Mouse (Mus musculus): ENCODE measurements at regions not wholly inside any gene's neighbourhood (a gene's known extent, or its start where the extent isn't known, plus 50 kb on each side); places are given as distances from the start of the nearest gene placed in this dataset.

DNA sequence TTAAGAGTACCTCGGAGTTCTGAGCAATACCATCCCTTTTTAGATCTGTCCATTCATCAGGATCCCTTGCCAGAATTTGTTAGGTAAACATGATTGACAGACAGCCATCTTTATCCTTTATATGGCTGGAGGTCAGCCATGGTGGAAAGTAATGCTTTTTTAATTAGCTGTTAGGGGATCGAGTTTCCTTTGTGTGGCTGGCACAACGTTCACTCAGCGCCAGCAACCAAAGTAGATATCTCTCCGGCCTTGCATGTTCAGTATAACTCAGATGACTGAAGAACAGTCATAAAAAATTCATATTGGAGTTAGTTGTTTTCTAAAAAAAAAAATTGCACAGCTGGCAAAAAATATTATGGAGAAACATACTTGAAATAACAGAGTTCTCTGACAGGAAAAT lies 186.4 kb downstream of the Rps12 start:
- Histone ChIP-seq H3K9me3 (replicated peaks; ENCODE audit: low read length) (no peaks in the 10 kb centered on the region), H3K36me3 (replicated peaks in 1 of 2; ENCODE audit: control insufficient read depth in 1 of 2, insufficient read depth in 1 of 2, low read length in 1 of 2) (no peaks in the 10 kb centered on the region), H3K79me2 (replicated peaks; ENCODE audit: control insufficient read depth, extremely low read depth, insufficient read depth, poor library complexity, severe bottlenecking) (no peaks in the 10 kb centered on the region), H3K27ac (ENCODE audit: insufficient read depth, low read depth) (no peak overlapping the region), H3K4me1 (ENCODE audit: control insufficient read depth in 1 of 2, insufficient read depth in 2 of 2) (no peaks in the 10 kb centered on the region), H3K9ac (ENCODE audit: insufficient read depth, low read depth) (no peak overlapping the region), H3K4me2 (ENCODE audit: insufficient read depth, low read depth, poor library complexity, severe bottlenecking) (no peak overlapping the region), H3K4me3 (replicated peaks in 1 of 3; ENCODE audit: low read depth in 2 of 3, low read length in 2 of 3, poor library complexity in 1 of 3) (no peak overlapping the region), H3K27me3 (replicated peaks) (no peaks in the 10 kb centered on the region)
- no peak for DNase-seq (ENCODE audit: extremely low read depth)
- 0 out of 2 replicates have a peak, but pooled peaks have one; percentile 28 for TF ChIP-seq MAFK (IDR thresholded peaks at IDR 0.05; ENCODE audit: insufficient replicate concordance, low read length)
- no peak for TF ChIP-seq UBTF (IDR thresholded peaks at IDR 0.05; ENCODE audit: low read depth, low read length)
- in situ Hi-C loops (cut with MboI; ENCODE audit: low pct_ligation_motif_present, low pct_unique_long_range_greater_than_20kb, low sequenced_read_pairs) = loop anchor here (25.0 kb wide), 1 partner anchor 463 kb away; no protein-coding TSS in a partner anchor
- dilution Hi-C loops (cut with MboI; ENCODE audit: extremely low pct_ligation_motif_present, extremely low pct_unique_long_range_greater_than_20kb, low sequenced_read_pairs) = no loop called here

DNA sequence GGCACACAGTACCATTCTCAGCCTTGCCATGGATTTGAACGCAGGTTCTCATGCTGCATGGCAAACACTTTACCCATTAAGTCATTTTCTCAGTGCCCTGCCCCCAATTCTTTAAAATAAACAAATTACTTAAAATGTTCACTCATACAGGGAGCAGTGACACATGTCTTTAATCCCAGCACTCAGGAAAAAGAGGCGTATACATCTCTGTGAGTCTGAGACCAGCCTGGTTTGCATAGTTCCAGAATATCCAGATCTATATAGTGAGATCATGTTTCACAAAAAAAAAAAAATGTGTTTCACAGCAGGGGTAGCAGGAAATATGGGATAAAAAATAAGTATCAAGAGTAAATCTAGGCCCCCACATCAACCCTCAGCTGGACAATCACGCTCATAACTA lies 191.5 kb downstream of the Rps12 start:
- no peak for TF ChIP-seq HCFC1 (IDR thresholded peaks at IDR 0.05; ENCODE audit: low read depth, low read length)
- no peak for TF ChIP-seq IRF4 (IDR thresholded peaks at IDR 0.05; ENCODE audit: low read depth, low read length)
- TF ChIP-seq RAD21 (IDR thresholded peaks at IDR 0.05; ENCODE audit: low read depth, low read length) = no peak
- TF ChIP-seq KAT2A (IDR thresholded peaks at IDR 0.05; ENCODE audit: insufficient replicate concordance, low read length) = no peak
- no peak for TF ChIP-seq MXI1 (IDR thresholded peaks at IDR 0.05; ENCODE audit: low read depth, low read length)
- TF ChIP-seq RCOR1 (conservative IDR thresholded peaks at IDR 0.05; ENCODE audit: low read depth, low read length) = no peak
- TF ChIP-seq BHLHE40 (IDR thresholded peaks at IDR 0.05; ENCODE audit: low read depth, low read length) = no peak
- TF ChIP-seq CHD1 (IDR thresholded peaks at IDR 0.05; ENCODE audit: low read depth, low read length) = no peak
- TF ChIP-seq EP300 (IDR thresholded peaks at IDR 0.05; ENCODE audit: low read length) = no peak
- dilution Hi-C loops (cut with MboI; ENCODE audit: extremely low pct_ligation_motif_present, extremely low pct_unique_long_range_greater_than_20kb, low sequenced_read_pairs) (no loop called here), in situ Hi-C loops (cut with MboI; ENCODE audit: low pct_ligation_motif_present, low pct_unique_long_range_greater_than_20kb, low sequenced_read_pairs) (no loop called here)
- no peaks in the 10 kb centered on the region for H3K4me1 ChIP-seq (ENCODE audit: control insufficient read depth in 1 of 2, insufficient read depth in 2 of 2)
- H3K27ac ChIP-seq (ENCODE audit: insufficient read depth, low read depth) = no peak overlapping the region
- no peak overlapping the region for H3K9ac ChIP-seq (ENCODE audit: insufficient read depth, low read depth)
- H3K36me3 ChIP-seq (replicated peaks in 1 of 2; ENCODE audit: control insufficient read depth in 1 of 2, insufficient read depth in 1 of 2, low read length in 1 of 2) = no peaks in the 10 kb centered on the region
- H3K4me2 ChIP-seq (ENCODE audit: insufficient read depth, low read depth, poor library complexity, severe bottlenecking) = no peak overlapping the region
- no peaks in the 10 kb centered on the region for H3K79me2 ChIP-seq (replicated peaks; ENCODE audit: control insufficient read depth, extremely low read depth, insufficient read depth, poor library complexity, severe bottlenecking)
- no peak overlapping the region for H3K4me3 ChIP-seq (replicated peaks in 1 of 3; ENCODE audit: low read depth in 2 of 3, low read length in 2 of 3, poor library complexity in 1 of 3)
- no peaks in the 10 kb centered on the region for H3K27me3 ChIP-seq (replicated peaks)
- DNase-seq (ENCODE audit: extremely low read depth) = no peak
- H3K9me3 ChIP-seq (replicated peaks; ENCODE audit: low read length) = no peaks in the 10 kb centered on the region

GRCm38 (mm10) chr10:23580230-23580629 lies 206.8 kb downstream of the Rps12 start:
- TF ChIP-seq MYC (IDR thresholded peaks at IDR 0.05; ENCODE audit: low read depth, low read length) = no peak
- TF ChIP-seq IRF4 (IDR thresholded peaks at IDR 0.05; ENCODE audit: low read depth, low read length) = no peak
- TF ChIP-seq ZMIZ1 (IDR thresholded peaks at IDR 0.05; ENCODE audit: low read depth, low read length) = no peak
- TF ChIP-seq POLR2AphosphoS2 (IDR thresholded peaks at IDR 0.05; ENCODE audit: low read depth, low read length) = no peak
- no peak for TF ChIP-seq ZNF384 (IDR thresholded peaks at IDR 0.05; ENCODE audit: low read depth, low read length)
- TF ChIP-seq UBTF (IDR thresholded peaks at IDR 0.05; ENCODE audit: low read depth, low read length) = no peak
- no peak for TF ChIP-seq ETS1 (conservative IDR thresholded peaks at IDR 0.05; ENCODE audit: low read depth, low read length)
- TF ChIP-seq JUND (conservative IDR thresholded peaks at IDR 0.05; ENCODE audit: low read depth, low read length) = no peak
- TF ChIP-seq NRF1 (IDR thresholded peaks at IDR 0.05; ENCODE audit: low read depth, low read length) = no peak
- no peak for TF ChIP-seq HCFC1 (IDR thresholded peaks at IDR 0.05; ENCODE audit: low read depth, low read length)
- no peak for TF ChIP-seq ZC3H11A (IDR thresholded peaks at IDR 0.05; ENCODE audit: low read depth, low read length)
- no peak for TF ChIP-seq SIN3A (IDR thresholded peaks at IDR 0.05; ENCODE audit: low read length)
- TF ChIP-seq RCOR1 (conservative IDR thresholded peaks at IDR 0.05; ENCODE audit: low read depth, low read length) = no peak
- TF ChIP-seq GABPA (IDR thresholded peaks at IDR 0.05; ENCODE audit: insufficient replicate concordance, low read depth, low read length) = no peak
- TF ChIP-seq MAFK (IDR thresholded peaks at IDR 0.05; ENCODE audit: insufficient replicate concordance, low read length) = no peak
- no peak for TF ChIP-seq MAX (IDR thresholded peaks at IDR 0.05; ENCODE audit: low read length)
- TF ChIP-seq MEF2A (IDR thresholded peaks at IDR 0.05; ENCODE audit: borderline replicate concordance, low read depth, low read length) = no peak
- TF ChIP-seq CHD1 (IDR thresholded peaks at IDR 0.05; ENCODE audit: low read depth, low read length) = no peak
- Histone ChIP-seq H3K27me3 (replicated peaks) (no peaks in the 10 kb centered on the region), H3K36me3 (replicated peaks in 1 of 2; ENCODE audit: control insufficient read depth in 1 of 2, insufficient read depth in 1 of 2, low read length in 1 of 2) (no peaks in the 10 kb centered on the region), H3K4me2 (ENCODE audit: insufficient read depth, low read depth, poor library complexity, severe bottlenecking) (no peak overlapping the region), H3K4me1 (ENCODE audit: control insufficient read depth in 1 of 2, insufficient read depth in 2 of 2) (no peaks in the 10 kb centered on the region), H3K79me2 (replicated peaks; ENCODE audit: control insufficient read depth, extremely low read depth, insufficient read depth, poor library complexity, severe bottlenecking) (no peaks in the 10 kb centered on the region), H3K27ac (ENCODE audit: insufficient read depth, low read depth) (no peak overlapping the region), H3K4me3 (replicated peaks in 1 of 3; ENCODE audit: low read depth in 2 of 3, low read length in 2 of 3, poor library complexity in 1 of 3) (no peak overlapping the region), H3K9ac (ENCODE audit: insufficient read depth, low read depth) (no peak overlapping the region), H3K9me3 (replicated peaks; ENCODE audit: low read length) (no peaks in the 10 kb centered on the region)
- dilution Hi-C loops (cut with MboI; ENCODE audit: extremely low pct_ligation_motif_present, extremely low pct_unique_long_range_greater_than_20kb, low sequenced_read_pairs) (no loop called here), in situ Hi-C loops (cut with MboI; ENCODE audit: low pct_ligation_motif_present, low pct_unique_long_range_greater_than_20kb, low sequenced_read_pairs) (no loop called here)
- no peak for DNase-seq (ENCODE audit: extremely low read depth)

All from CH12.LX (cell line).